Mouse (Mus musculus) intestine, postnatal 0 days (tissue): ENCODE data around the gene Rcn2. TPM values are rescaled to one million over a fixed set of nuclear protein-coding genes. Genes with fewer than 3 reads are reported as not detected.

ENCODE experiments used
- ATAC-seq: fragments of 200-750 bp; cut with Nextera tagmentation; 2 replicates; pipeline ENCODE4 v1.8.0; 2017; ENCODE audit warnings: mild to moderate bottlenecking, moderate TSS enrichment, moderate library complexity
- H3K27ac ChIP-seq: fragments of 300-500 bp; sonication (generic); 2 replicates; pipeline ENCODE4 v1.5.1; 2014; ENCODE audit warnings: mild to moderate bottlenecking, low read depth, low read length, moderate library complexity
- H3K27me3 ChIP-seq: fragments of 300-500 bp; sonication (generic); replicated peaks from 2 replicates; pipeline ENCODE4 v1.6.1; 2014; ENCODE audit warnings: low read length, mixed read lengths; ENCODE audit not compliant: control insufficient read depth, insufficient read depth
- H3K36me3 ChIP-seq: fragments of 300-500 bp; sonication (generic); 2 replicates; pipeline ENCODE4 v1.6.1; 2014; ENCODE audit warnings: mild to moderate bottlenecking, moderate library complexity; ENCODE audit not compliant: control insufficient read depth, insufficient read depth
- H3K4me1 ChIP-seq: fragments of 300-500 bp; sonication (generic); replicated peaks from 2 replicates; pipeline ENCODE4 v1.6.1; 2014; ENCODE audit warnings: antibody characterized with exemption, low read length, mixed read lengths; ENCODE audit not compliant: control insufficient read depth, insufficient read depth
- H3K4me2 ChIP-seq: fragments of 300-500 bp; sonication (generic); replicated peaks from 2 replicates; pipeline ENCODE4 v1.6.1; 2014; ENCODE audit warnings: low read depth, mild to moderate bottlenecking, moderate library complexity
- H3K4me3 ChIP-seq: fragments of 300-500 bp; sonication (generic); 2 replicates; pipeline ENCODE4 v1.5.1; 2014; ENCODE audit warnings: low read depth, low read length
- H3K9ac ChIP-seq: fragments of 300-500 bp; sonication (generic); 2 replicates; pipeline ENCODE4 v1.6.1; 2014; ENCODE audit warnings: mild to moderate bottlenecking, low read depth, low read length
- H3K9me3 ChIP-seq: fragments of 300-500 bp; sonication (generic); 2 replicates; pipeline ENCODE4 v1.6.1; 2016; ENCODE audit warnings: mixed run types; ENCODE audit not compliant: control insufficient read depth
- CTCF ChIP-seq: sonication (generic); IDR thresholded peaks from 2 replicates; pipeline ENCODE4 v1.5.1; 2016; ENCODE audit warnings: low read depth, mild to moderate bottlenecking, control low read depth, antibody characterized with exemption, moderate library complexity
- WGBS: fragments of 180-500 bp; shearing (Covaris S2); extraction: QIAGEN DNeasy Blood & Tissue Kit; methylation state at CpG from one replicate; pipeline ENCODE4 v1.1.7; 2014; 5-methylcytosine and 5-hydroxymethylcytosine counted together
- polyA plus RNA-seq: library from polyadenylated mRNA; unstranded; fragments of >200 nt; fragmentation: Nextera tagmentation; extraction: Ambion mirVana; gene quantifications from 2 replicates; pipeline ENCODE4 v1.2.1, GENCODE M21; 2015

The Rcn2 gene
- polyA plus RNA-seq, 1 experiment from 2014 or later, result 81.3 TPM

DNA sequence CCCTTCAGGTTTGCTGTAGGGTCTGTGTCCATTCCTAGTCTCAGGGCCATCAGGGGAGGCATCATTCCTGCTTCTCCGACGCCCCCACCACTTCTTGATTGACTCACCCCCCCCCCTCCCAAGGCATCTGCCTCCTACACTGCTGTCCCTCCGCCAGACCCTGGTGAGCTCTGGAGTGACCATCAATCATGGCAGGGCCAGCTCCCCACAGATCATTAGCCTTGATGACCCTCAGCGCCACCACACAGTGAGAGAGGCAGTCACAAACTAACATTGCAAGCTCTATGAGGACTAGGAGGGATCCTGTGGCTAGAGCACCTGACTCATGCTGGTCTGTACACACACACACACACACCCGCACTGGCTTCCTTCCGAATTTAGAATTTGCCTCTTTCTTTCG lies 63.3 kb downstream of the Rcn2 start:
- no peak for ATAC-seq
- no peak overlapping the region for H3K4me3 ChIP-seq
- no peak overlapping the region for H3K9ac ChIP-seq
- H3K36me3 ChIP-seq, result no peaks in the 10 kb centered on the region
- WGBS, result 63% methylated on average over 7 of the region's 7 CpGs
- no peak for TF ChIP-seq CTCF
- no peaks in the 10 kb centered on the region for H3K27me3 ChIP-seq
- H3K4me1 ChIP-seq, result no peaks in the 10 kb centered on the region
- H3K9me3 ChIP-seq, result no peaks in the 10 kb centered on the region
- no peak overlapping the region for H3K27ac ChIP-seq
- no peak overlapping the region for H3K4me2 ChIP-seq

DNA sequence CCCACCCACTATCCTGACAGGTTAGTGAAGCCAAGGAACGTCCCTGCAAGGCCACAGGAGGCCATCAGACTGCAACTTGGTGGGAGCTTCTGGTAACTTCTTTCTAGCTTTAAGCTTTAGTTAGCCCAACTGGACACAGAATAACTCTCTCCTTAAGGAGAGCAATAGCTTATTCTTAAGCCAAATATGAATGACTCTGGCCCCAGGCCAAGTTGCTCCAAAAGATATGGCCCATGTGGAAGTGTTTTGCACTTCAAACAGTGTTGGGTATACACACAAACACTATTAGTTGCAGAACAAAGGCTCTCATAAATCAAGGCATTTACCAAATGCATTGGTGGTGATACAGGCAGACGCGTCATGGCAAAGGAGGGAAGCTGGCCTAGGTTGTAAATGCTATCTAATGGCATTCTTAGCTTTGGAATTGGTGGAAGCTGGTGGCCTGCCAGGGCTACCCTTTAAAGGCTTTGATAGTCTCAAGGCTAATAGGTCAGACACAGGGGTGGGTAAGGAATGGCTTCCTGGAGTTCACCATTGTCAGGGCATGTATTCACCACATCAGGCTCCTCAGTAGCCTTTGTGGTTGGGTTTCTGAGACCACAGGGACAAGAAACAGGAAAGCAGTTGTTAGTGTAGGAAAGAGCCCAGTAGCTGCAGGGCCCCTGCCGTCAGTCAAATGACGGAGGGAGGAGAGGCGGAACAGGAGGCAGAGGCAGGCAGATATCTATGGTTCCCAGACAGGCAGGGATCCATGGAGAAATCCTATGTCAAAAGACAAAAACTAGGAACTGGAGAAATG lies 64.8 kb downstream of the Rcn2 start:
- Histone ChIP-seq H3K27me3 (no peaks in the 10 kb centered on the region), H3K36me3 (no peaks in the 10 kb centered on the region), H3K9ac (no peak overlapping the region), H3K4me3 (no peak overlapping the region), H3K27ac (no peak overlapping the region), H3K4me1 (no peaks in the 10 kb centered on the region), H3K9me3 (no peaks in the 10 kb centered on the region), H3K4me2 (no peak overlapping the region)
- no peak for TF ChIP-seq CTCF
- ATAC-seq, result no peak
- WGBS, result 80% methylated on average over 6 of the region's 6 CpGs

GRCm38 (mm10) chr9:56107527-56107926 lies 65.9 kb downstream of the Rcn2 start:
- Histone ChIP-seq H3K36me3 (no peaks in the 10 kb centered on the region), H3K27me3 (no peaks in the 10 kb centered on the region), H3K27ac (no peak overlapping the region), H3K9me3 (no peaks in the 10 kb centered on the region), H3K4me2 (no peak overlapping the region), H3K9ac (no peak overlapping the region), H3K4me1 (no peaks in the 10 kb centered on the region), H3K4me3 (no peak overlapping the region)
- ATAC-seq, result no peak
- no peak for TF ChIP-seq CTCF
- WGBS, result 87% methylated on average over 6 of the region's 6 CpGs

- H3K9ac ChIP-seq, result no peak overlapping the region
- no peaks in the 10 kb centered on the region for H3K36me3 ChIP-seq
- H3K4me1 ChIP-seq, result no peaks in the 10 kb centered on the region
- H3K4me2 ChIP-seq, result no peak overlapping the region
- H3K9me3 ChIP-seq, result no peaks in the 10 kb centered on the region
- no peak for ATAC-seq
- no peaks in the 10 kb centered on the region for H3K27me3 ChIP-seq
- no peak overlapping the region for H3K4me3 ChIP-seq
- H3K27ac ChIP-seq, result no peak overlapping the region
- WGBS, result 72% methylated on average over 5 of the region's 5 CpGs
- TF ChIP-seq CTCF, result no peak
Measured at GRCm38 (mm10) chr9:56108174-56108573, 66.5 kb downstream of the Rcn2 start.

Other genes starting within 250 kb of the Rcn2 start
- gene Scaper, start 103.7 kb upstream of the Rcn2 start, polyA plus RNA-seq, result 5.2 and 6.3 TPM in 2 replicates
- not detected in 2 replicates for gene 4930563M21Rik, start 31.3 kb upstream of the Rcn2 start, polyA plus RNA-seq
- 0.69 and 0.80 TPM in 2 replicates for gene Pstpip1, start 48.1 kb downstream of the Rcn2 start, polyA plus RNA-seq
- gene Tspan3, start 123.6 kb downstream of the Rcn2 start, polyA plus RNA-seq, result 213 and 230 TPM in 2 replicates